Mouse (Mus musculus): ENCODE results near the gene Gfi1. TPM values are rescaled to one million over a fixed set of nuclear protein-coding genes. Genes with fewer than 3 reads are reported as not detected.

The Gfi1 gene
- total and polyA plus RNA-seq, 3 experiments: 0.16 TPM; not detected in 2

- no peaks in the 10 kb centered on the region for H3K27me3 ChIP-seq (ENCODE audit: control insufficient read depth, insufficient read depth, low read length)
- DNase-seq: no peak
- no peaks in the 10 kb centered on the region for H3K79me2 ChIP-seq (replicated peaks; ENCODE audit: control insufficient read depth, insufficient read depth, low read length)
- no peak overlapping the region for H3K4me3 ChIP-seq
- H3K4me1 ChIP-seq (ENCODE audit: control insufficient read depth, insufficient read depth, low read length): no peaks in the 10 kb centered on the region
- no peaks in the 10 kb centered on the region for H3K36me3 ChIP-seq (ENCODE audit: control insufficient read depth, insufficient read depth, low read length)
- TF ChIP-seq EP300 (IDR thresholded peaks at IDR 0.05; ENCODE audit: insufficient read depth, low read depth, low read length) (no peak), POLR2A (IDR thresholded peaks at IDR 0.05; ENCODE audit: insufficient read depth, low read depth, low read length) (no peak), CTCF (IDR thresholded peaks at IDR 0.05) (no peak)
- no peak overlapping the region for H3K9ac ChIP-seq (ENCODE audit: low read depth, low read length)
- intact Hi-C loops (cut with DNase I): no loop called here
- H3K27ac ChIP-seq: no peak overlapping the region
- WGBS: 42% methylated on average over 5 of the region's 5 CpGs
Measured at GRCm38 (mm10) chr5:107678392-107678791, 47.4 kb downstream of the Gfi1 start.

Other genes with a start within 250 kb of the Gfi1 start
- not detected for gene Gm42669, start 218.4 kb downstream of the Gfi1 start, total RNA-seq (2021)
- gene Gm42669, start 218.4 kb downstream of the Gfi1 start, polyA plus RNA-seq (2012; rRNA removed): 0.03 and 0.08 TPM in 2 replicates
- gene 1700028K03Rik, start 191.3 kb downstream of the Gfi1 start, total RNA-seq (2021): not detected
- gene 1700028K03Rik, start 191.3 kb downstream of the Gfi1 start, polyA plus RNA-seq (2012; rRNA removed): 0.23 TPM in 1 of 2 replicates, not detected in the other
- gene Rpap2, start 128.7 kb downstream of the Gfi1 start, total RNA-seq (2021): 1 to 10 TPM; 6.6 to 6.8 TPM
- 2.1 and 4.4 TPM in 2 replicates for gene Rpap2, start 128.7 kb downstream of the Gfi1 start, polyA plus RNA-seq (2012; rRNA removed)
- gene Glmn, start 128.1 kb downstream of the Gfi1 start, total RNA-seq (2021): 1 to 10 TPM; 3.1 to 4.1 TPM
- gene Glmn, start 128.1 kb downstream of the Gfi1 start, polyA plus RNA-seq (2012; rRNA removed): 0.47 and 1.2 TPM in 2 replicates
- gene Ube2d2b, start 104.1 kb upstream of the Gfi1 start, total RNA-seq (2021): not detected
- 0.08 and 0.18 TPM in 2 replicates for gene Ube2d2b, start 104.1 kb upstream of the Gfi1 start, polyA plus RNA-seq (2012; rRNA removed)
- gene Evi5, start 149.1 kb upstream of the Gfi1 start, total RNA-seq (2021): 10 to 100 TPM; 20.5 to 21.7 TPM
- gene Evi5, start 149.1 kb upstream of the Gfi1 start, polyA plus RNA-seq (2012; rRNA removed): 7.4 and 11.6 TPM in 2 replicates
- 10 to 100 TPM; 29.2 to 31.4 TPM for gene Rpl5, start 174.5 kb upstream of the Gfi1 start, total RNA-seq (2021)
- gene Rpl5, start 174.5 kb upstream of the Gfi1 start, polyA plus RNA-seq (2012; rRNA removed): 12.5 and 20.4 TPM in 2 replicates